Mouse (Mus musculus) neutrophil, adult 5-6 weeks (primary cell): Measurements from ENCODE around the gene Apex2. TPM values are rescaled to one million over a fixed set of nuclear protein-coding genes. Genes with fewer than 3 reads are reported as not detected.

Experiments
- ATAC-seq: fragments of 151-379, 151-347 bp; 2 replicates; pipeline ENCODE4 v1.8.0; 2017; ENCODE audit warnings: mild to moderate bottlenecking, moderate TSS enrichment; ENCODE audit not compliant: insufficient number of reproducible peaks, poor library complexity, low FRiP score, severe bottlenecking; ENCODE audit errors: extremely low read depth
- total RNA-seq: library from RNA; stranded (forward); fragments of 200-1000 nt; gene quantifications from 2 replicates; pipeline ENCODE4 v1.2.3, GENCODE M21; 2017

The Apex2 gene
- total RNA-seq = 5.9 and 12.2 TPM in 2 replicates

DNA sequence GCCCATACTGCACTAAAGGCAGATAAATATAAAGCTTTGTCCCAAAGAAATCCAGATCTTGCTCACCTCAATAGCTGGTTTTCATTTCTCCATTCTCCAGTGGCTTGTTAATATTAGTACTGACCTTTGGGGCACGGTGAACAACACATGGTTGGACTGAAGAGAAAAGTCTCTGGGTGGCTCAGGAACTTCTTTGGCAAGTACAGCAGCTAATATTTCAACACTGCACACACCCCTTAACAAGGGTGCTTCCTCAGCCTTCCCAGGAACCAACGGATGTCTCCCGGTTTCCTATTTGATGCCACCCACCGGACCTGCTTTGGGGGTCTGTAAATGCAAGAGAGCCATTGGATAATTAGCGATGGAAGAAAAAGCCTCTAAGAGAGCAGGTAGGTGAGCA is at the start of gene Apex2:
Apex2 (minus strand) TSS at position 173 of the 400 bp plus-strand sequence.
- ATAC-seq = no peak

DNA sequence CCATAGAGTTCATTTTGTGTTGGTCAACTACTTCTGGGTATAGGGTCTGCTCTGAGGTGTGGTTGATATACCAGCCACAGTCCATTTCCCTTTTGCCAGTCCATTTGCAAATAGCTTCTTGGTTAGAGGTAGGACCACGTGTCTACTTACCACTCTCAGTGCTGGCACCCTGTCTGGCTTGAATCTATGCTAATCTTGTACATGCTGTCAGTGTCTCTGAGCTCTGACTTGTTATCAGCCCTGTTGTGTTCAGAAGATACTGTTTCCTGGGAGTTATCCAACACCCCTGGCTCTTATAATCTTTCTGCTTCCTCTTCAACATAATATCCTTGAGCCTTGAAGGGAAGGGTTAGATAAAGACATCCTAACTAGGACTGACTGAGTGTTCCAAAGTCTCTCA is 46.8 kb upstream of the Apex2 start:
- ATAC-seq = no peak

DNA sequence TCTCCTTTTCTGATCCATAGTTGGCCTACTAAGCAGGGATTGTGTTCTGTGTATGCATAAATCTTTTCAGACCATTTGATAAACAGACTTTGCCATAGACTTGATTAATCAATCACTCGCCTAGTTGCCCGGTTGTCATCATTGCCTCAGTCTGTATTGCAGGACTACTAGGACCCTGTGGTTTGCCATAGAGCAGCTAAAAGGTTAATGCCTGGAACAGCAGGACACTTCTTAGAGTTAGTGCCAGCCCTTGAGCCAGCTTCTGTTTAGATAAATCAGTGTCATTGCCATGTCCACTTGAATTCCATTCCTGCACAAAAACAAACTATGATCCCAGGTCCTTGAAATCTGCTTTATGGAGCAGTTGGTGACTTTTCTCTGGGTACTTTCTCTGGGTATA is 9.2 kb upstream of the Apex2 start:
- ATAC-seq = no peak

DNA sequence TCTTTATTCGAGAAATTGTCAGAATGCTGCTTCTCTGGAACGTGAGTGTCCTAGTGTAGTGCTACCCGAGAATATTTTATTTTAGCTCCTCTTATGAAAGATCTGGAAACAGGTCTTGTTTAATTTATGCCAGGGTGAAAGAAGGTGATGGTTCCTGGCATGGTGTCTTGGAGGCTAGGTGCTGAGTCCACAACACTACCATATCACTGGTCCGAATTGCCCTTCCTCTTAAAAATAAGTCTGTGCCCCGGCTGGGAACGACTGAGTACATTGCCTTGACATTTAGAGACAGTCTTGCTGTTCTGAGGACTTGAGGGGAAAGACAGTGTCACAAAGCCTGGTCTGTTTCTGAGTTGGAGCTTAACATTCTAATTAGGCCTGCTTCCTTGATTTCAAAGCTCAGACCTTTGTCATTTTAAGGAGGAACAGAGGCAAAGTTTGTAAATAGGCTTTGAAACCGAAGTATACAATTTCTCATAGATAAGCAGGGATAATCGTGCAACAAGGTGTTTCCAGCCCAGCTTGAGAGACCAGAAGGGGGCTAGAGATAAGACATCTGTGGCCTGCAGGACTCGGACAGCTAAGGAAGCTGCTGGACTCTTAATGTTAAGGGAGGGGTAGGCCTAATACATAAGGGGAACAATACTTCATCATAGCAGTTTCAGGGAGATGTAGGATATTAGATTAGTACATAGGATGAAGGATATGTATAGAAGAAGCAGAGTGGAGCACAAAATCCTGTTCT is 5.5 kb upstream of the Apex2 start:
- no peak for ATAC-seq

DNA sequence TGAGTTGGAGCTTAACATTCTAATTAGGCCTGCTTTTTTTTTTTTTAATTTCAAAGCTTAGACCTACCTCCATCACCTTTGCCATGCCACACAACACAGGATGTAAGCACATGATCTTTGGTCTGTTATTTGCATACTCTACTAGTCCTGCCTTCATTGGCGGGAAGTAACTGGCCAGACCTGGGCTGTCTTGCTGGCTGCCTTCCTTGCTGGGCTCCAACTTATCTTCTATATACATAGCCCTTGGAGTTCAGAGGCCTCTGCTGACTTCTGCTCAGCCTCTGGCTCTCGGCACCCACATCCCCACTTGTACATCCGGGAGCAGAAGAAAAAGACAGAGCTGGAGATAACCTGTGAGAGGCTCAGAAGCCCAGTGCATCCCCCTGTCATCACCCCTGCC is 4.5 kb upstream of the Apex2 start:
- ATAC-seq = no peak

DNA sequence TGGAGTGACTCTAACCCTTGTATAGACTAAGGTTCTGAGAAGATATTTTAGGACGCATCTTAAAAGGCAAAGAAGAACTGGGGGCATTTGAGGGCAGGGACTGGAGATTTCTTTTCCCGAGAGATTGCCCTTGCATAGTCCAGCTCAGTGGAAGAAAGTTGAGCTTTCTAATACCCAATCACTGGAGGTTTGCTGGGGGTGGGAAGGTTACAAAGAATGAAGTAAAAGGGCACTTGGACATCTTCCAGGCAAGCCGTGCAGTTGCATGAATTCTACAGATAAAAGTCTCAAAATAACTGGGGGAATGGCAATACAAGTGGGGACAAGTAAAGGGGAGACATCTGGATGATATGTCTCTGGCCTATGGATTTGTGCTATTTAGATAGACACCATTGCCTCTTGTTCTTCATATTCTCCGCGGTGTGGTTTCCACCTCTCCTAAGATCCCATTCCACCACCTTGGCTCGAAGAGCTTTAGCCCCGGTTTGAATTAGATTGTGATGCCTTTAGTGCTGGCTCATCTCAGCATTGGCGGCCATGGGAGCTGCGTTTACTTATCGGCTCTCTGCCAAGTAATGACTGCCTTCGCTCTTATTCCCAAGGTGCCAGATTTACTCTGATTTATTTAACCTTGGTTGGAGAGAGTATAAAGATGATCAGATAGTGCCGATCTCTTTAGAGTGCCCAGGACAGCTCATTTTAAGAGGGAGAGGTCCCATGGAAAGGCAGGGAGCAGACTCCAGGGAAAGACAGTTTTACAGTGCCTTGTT is 3.8 kb upstream of the Apex2 start:
- no peak for ATAC-seq

DNA sequence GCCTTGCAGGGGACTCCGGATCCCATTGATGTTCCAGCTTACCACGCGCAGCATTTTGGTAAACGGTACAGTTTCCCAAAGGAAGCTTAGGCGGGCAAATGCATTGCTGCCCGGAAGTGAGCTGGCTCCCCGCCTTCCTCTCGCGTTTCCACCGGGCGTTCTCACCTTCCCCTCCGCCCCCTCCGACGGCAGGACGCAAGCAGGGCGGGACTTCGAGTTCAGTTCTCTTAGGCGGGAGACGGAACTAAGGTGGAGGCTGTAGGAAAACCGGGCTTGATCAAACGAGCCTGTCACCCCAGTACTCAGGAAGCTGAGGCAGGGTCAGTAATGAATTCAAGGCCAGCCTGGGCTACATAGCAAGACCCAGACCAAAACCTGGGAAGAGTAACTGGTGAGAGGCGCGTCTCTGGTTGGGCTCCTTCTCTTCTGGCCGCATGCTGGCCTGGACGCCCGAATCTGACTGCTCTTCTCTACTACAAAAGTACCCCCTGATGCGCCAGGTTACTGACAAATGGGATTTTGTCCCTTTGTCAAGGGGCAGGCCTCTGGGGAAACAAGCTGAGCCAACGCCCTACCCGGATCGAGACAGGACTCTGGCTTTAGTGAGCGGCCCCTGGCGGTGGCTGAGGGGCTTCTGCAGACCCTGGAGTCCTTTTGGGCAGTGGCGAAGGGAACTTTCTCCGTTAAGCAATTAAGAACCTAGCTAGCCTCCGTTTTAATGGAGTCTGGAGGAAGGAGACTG is 1.5 kb downstream of the Apex2 start, which contains the start of gene Pfkfb1:
Pfkfb1 (plus strand) TSS at position 207 of the 742 bp plus-strand sequence.
- ATAC-seq = peak; percentile 87

DNA sequence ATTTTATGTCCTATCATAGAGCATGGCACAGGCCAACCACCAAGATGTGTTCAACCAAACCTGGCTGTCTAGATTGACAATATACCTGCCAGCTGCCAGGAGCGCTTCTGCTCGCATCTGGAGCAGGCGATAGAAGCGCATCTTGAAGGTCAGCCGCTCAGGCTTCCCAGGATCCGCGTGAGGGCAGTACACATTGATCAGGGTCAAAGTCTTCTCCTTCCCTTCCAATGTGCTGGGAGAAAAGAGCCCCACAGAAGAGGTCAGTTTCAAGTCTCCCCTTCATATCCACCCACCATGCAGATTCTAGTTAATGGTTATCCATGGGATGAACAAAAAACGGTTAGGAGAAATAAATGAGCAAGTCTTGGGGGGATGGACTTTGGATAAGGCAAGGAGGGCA is 4.6 kb downstream of the Apex2 start:
- ATAC-seq = no peak

DNA sequence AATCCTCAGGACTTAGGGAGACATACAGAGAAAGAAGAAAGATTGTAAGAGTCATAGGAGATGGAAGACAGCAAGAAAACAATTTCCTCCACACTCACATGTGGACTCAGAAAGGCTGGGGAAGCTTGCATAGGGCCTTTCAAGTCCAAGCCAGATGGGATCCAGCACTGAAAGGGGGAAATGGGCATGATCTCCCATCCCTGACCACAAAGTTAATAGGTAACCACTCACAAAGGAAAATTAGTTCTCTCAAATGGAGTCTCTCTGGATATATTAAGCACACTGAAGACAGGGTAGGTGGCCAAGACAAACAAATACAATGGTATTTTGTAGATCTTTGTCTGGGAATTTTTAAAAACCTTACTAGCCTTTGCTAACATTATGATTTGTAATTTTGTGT is 7.7 kb downstream of the Apex2 start:
- ATAC-seq = no peak

DNA sequence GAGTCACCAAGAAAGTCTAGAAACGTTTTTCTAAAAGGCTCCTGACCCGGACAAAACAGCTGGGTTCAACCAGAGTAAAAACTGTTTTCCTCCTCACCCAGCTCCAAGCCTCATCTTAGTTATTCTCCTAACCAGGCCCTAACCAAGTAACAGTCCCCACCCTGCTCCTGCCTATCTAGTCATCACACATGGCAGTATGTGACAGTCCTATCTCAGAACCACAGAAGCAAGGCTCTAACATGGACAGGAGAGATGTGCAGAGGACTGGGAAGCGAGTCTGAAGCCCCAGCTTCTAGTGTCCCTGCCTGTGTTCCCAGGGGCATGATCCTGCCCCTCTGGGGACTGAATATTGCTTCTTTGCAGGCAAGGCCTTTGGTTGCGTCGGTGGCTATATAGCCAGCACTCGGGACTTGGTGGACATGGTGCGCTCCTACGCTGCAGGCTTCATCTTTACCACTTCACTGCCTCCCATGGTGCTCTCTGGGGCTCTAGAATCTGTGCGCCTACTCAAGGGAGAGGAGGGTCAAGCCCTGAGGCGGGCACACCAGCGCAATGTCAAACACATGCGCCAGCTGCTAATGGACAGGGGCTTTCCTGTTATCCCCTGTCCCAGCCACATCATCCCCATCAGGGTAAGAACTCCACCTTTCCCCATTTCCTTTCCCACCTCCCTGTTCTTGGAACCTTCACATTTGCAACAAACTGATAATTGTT is 24.9 kb downstream of the Apex2 start:
- no peak for ATAC-seq

DNA sequence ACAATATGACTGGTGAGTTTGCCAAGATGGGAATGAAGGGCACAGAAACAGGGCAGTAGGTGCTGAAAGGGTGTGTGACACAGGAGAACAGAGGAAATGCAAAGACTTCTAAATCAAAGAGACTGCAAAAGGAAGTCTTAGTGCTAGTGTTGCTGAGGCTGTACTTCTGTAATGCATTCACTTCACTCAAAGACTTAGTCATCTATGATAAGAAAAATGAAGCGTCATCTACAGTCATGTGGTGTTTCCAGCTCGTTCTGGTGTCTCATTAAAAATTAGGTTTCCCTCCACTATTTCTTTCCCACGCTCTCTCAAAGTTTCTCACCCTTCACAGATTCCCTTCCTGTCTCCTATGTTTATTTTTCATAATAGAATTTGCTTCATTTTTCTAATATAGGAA is 35.6 kb downstream of the Apex2 start:
- no peak for ATAC-seq

DNA sequence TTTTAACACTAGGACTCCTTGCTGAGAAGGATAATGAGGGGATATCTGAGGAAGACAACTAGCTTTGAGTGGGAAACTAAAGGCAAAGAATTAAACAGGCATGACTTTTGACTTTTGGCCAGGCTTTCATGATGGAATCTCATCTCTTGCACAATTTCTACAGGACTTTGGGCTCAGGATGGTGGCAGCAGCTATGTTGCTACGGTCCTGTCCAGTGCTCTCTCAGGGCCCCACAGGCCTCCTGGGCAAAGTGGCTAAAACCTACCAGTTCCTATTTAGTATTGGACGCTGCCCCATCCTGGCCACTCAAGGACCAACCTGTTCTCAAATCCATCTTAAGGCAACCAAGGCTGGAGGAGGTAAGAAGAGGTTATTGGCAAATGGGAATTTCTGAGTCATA is 37.7 kb downstream of the Apex2 start:
- no peak for ATAC-seq

DNA sequence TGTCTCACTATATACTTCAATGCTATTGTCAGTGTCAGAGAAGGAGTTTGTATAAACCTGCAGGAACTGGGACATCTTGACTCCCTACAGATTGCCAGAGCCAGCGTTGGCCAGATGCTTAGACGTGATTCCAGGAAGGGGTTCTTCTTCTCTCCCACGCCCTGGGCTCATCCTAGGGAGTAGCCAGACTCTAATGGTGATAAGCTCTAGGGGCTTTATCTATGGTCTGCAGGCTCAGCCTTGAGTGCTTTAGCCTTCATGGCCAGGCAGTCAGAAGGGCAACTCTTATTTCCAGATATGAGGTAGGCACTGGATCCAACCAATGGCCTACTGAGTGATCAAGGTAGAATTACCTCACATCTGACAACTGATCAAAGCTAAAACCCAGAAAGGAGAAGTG is 40.0 kb downstream of the Apex2 start:
- ATAC-seq = no peak

DNA sequence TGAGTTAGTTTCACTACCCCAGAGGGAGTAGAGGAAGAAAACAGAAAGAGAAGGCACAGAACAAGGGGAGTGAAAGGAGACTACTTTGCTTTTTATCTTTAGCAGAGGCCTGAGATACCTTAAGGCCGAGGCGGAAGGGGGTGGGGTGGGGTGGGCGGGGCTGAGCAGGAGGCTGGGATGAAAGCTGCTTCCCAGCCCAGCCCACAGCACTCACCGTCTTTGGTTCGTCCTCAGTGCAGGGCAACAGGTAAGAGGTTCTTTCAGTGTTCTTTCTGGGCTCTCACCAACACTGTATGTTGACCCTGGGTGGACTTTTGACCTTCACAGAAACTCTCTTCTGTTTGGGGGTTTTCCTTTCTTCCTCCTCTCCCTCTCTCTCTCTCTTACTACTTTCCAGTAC is 42.4 kb downstream of the Apex2 start, which contains the start of gene Alas2:
Alas2 (plus strand) TSS at position 137 of the 400 bp plus-strand sequence.
- no peak for ATAC-seq

DNA sequence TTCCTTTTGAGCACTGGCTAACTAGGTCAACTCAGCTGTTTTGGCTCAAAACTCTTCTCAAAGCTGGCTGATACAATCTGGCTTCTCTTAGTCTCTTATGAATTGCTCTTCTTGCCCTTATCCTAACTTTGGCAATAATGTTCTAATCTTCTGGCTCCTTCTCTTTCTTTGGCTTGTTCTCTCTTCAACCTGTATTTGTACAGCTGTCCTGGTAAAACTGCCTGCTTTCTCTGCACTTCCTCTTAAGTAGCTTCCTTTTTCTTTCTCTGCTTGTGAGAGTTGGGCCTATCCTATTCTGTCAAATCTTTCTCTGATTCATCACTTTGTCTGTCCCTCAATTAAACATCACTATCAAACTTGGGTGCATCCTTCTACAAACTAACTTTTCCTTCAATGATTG is 48.0 kb downstream of the Apex2 start:
- no peak for ATAC-seq

DNA sequence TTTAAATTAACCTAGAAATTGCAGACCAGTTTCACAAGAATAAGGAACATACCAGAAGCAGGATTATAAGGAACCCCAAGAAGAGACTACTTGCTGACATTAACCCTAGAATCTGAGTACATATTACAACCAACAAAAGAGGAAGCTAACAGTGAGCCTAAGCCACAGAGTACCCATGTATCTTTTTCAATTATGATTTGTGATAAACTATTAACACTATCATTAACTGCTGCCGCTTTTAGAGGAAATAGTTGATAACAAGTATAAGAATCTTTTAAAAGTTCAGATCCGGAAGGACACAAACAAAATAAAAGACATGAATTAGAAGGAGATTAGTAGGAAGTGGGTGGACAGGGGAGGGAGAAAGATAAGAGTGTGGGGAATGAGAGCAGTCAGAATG is 49.6 kb downstream of the Apex2 start:
- no peak for ATAC-seq

DNA sequence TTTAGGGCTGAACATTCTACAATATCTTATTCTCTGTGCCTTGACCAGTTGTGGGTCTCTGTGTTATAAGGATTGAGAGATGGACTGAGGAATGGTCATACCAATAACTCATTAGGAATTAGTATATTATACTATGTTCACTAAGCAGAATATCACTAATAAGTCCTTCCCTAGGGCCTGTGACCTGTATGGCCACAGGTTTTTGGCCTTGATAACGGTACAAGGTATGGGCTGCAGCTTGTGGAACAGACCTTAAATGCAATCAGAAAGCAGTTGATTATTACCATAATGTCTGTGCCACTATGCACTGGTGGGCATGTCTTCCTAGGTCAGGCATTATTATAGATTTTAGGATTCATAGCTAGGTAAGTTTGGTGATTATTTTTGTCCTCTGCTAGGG is 73.2 kb downstream of the Apex2 start:
- ATAC-seq = no peak

DNA sequence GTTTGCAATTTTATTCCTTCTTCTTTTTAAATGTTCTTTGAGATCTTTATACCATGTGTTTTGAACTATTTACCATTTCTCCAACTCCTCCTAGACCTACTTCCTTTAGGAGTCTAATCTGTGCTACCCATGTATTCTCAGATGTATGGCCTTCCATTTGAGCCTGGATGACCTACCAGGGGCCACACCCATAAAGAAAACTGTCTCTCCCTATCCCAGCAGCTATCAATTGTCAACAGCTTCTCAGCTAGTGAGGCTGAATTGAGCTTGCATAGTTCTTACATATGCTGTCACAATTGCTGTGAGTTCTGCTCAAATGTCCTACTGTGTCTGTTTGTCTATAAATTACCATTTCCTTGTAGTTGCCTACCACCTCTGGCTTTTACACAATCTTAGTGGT is 73.7 kb downstream of the Apex2 start:
- ATAC-seq = no peak

DNA sequence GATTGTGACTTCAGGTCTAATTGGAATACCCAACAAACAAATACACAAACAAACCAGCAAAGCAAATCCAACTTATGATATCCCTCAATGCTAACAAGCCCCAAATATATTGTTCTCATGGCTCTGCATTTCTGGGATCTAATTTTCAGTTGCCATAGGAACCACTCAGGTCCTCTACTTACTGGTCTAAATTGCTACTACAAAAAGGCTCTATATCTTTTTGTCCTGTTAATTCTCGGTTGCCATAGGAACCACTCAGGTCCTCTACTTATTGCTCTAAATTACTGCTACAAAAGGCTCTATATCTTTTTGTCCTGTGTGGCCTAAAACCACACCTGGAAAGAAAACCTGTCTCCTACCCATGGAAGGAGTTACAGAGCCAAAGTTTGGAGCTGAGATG is 75.5 kb downstream of the Apex2 start:
- ATAC-seq = no peak
